Mouse (Mus musculus) layer of hippocampus, postnatal 10 days (tissue): Measurements from ENCODE around the gene Fam3a. TPM values are rescaled to one million over a fixed set of nuclear protein-coding genes. Genes with fewer than 3 reads are reported as not detected.

Experiments
- DNase-seq, 2 experiments: peaks; one replicate each; pipeline ENCODE4 v3.0.0; 2021; ENCODE audit warnings: low spot score in 2 of 2
- total RNA-seq, 2 experiments: library from RNA; stranded (reverse); gene quantifications; 2 replicates each; pipeline ENCODE4 v1.2.3; 2021

The Fam3a gene
- total RNA-seq, 2 experiments from 2014 or later, result 17.0 to 23.0 TPM

DNA sequence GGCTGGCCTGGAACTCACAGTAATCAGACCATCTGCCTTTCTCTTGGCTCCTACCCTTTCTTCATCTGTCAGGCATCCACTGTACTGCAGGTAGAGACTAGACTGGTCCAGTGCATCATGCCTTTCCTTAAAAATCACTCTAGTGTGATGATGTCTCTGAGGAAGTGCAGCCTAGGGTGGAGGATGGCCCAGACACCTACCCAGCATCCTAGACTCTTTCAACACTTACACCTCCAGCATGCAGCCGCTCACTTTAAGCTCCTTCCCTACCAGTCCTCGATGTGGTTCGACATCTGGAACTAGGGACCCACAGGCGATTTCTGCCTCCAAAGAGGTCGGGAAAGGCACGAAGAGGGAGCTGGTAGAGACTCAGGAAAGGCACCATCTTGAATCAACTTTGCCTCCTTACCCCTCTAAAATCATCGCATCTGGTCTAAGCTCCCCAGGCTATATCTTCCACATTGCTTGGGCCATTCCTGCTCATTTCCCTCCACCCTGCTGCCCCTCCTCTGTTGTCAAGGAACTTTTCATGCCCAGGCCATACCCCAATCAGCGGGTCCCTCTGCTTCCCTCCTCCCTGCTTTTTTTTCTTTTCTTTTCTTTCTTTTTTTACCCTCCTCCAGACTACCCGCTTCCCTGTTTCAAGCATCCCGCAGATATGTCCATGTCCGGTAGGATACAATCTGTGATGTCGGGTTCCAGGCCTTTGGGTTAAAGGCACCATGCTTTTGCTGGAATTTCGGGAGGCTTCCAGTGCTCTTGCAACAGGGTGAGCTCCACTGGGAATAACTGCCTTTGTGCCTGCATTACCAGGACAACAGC is 40.2 kb downstream of the Fam3a start:
- no peak for DNase-seq

Other genes starting within 250 kb of the Fam3a start
- not detected for gene Tex28, start 225.4 kb downstream of the Fam3a start, total RNA-seq
- not detected for gene Tktl1, start 216.0 kb downstream of the Fam3a start, total RNA-seq
- gene Flna, start 143.5 kb downstream of the Fam3a start, total RNA-seq, result 100 to 1,000 TPM; 210 to 252 TPM
- 10 to 100 TPM; 36.0 to 44.7 TPM for gene Emd, start 138.6 kb downstream of the Fam3a start, total RNA-seq
- gene Rpl10, start 122.5 kb downstream of the Fam3a start, total RNA-seq, result 100 to 1,000 TPM; 203 to 222 TPM
- gene Taz, start 111.4 kb downstream of the Fam3a start, total RNA-seq, result 10 to 100 TPM; 54.6 to 54.7 TPM
- gene Dnase1l1, start 110.9 kb downstream of the Fam3a start, total RNA-seq, result 1 to 10 TPM; 2.8 to 3.5 TPM
- gene Atp6ap1, start 96.2 kb downstream of the Fam3a start, total RNA-seq, result 100 to 1,000 TPM; 276 to 278 TPM
- 100 to 1,000 TPM; 633 to 694 TPM for gene Gdi1, start 88.3 kb downstream of the Fam3a start, total RNA-seq
- gene Fam50a, start 80.2 kb downstream of the Fam3a start, total RNA-seq, result 10 to 100 TPM; 42.3 to 47.6 TPM
- gene Plxna3, start 64.2 kb downstream of the Fam3a start, total RNA-seq, result 10 to 100 TPM; 79.2 to 80.1 TPM
- 10 to 100 TPM; 32.2 to 37.2 TPM for gene Lage3, start 39.7 kb downstream of the Fam3a start, total RNA-seq
- 10 to 100 TPM; 51.9 to 54.7 TPM for gene Ubl4a, start 20.1 kb downstream of the Fam3a start, total RNA-seq
- 1 to 10 TPM; 2.3 to 2.5 TPM for gene Slc10a3, start 19.9 kb downstream of the Fam3a start, total RNA-seq
- 10 to 100 TPM; 45.4 to 51.6 TPM for gene Ikbkg, start within 50 bp of the Fam3a start, total RNA-seq
- gene G6pdx, start 35.9 kb upstream of the Fam3a start, total RNA-seq, result 10 to 100 TPM; 35.3 to 36.3 TPM
- gene Gm6880, start 88.1 kb upstream of the Fam3a start, total RNA-seq, result not detected
- gene Olfr1326-ps1, start 181.6 kb upstream of the Fam3a start, total RNA-seq, result not detected
- not detected for gene Olfr1325, start 199.4 kb upstream of the Fam3a start, total RNA-seq